Mouse (Mus musculus): ENCODE results near the gene Klhl2. TPM values are rescaled to one million over a fixed set of nuclear protein-coding genes. Genes with fewer than 3 reads are reported as not detected.

Gene Klhl2
- total and polyA plus RNA-seq, 3 experiments, result 9.3 to 11.5 (median 10.8) TPM

GRCm38 (mm10) chr8:64820940-64821339, 28.9 kb downstream of the Klhl2 start:
- dilution Hi-C loops (cut with MboI; ENCODE audit: extremely low pct_ligation_motif_present, extremely low pct_unique_long_range_greater_than_20kb, low sequenced_read_pairs) (no loop called here), in situ Hi-C loops (cut with MboI; ENCODE audit: low pct_ligation_motif_present, low pct_unique_long_range_greater_than_20kb, low sequenced_read_pairs) (no loop called here)
- Histone ChIP-seq H3K4me2 (ENCODE audit: insufficient read depth, low read depth, poor library complexity, severe bottlenecking) (no peak overlapping the region), H3K36me3 (replicated peaks in 1 of 2; ENCODE audit: control insufficient read depth in 1 of 2, insufficient read depth in 1 of 2, low read length in 1 of 2) (peaks cover 3 to 67% of the 10 kb centered on the region in 2 experiments), H3K4me3 (replicated peaks in 1 of 3; ENCODE audit: low read depth in 2 of 3, low read length in 2 of 3, poor library complexity in 1 of 3) (no peak overlapping the region), H3K79me2 (replicated peaks; ENCODE audit: control insufficient read depth, extremely low read depth, insufficient read depth, poor library complexity, severe bottlenecking) (no peaks in the 10 kb centered on the region), H3K27me3 (replicated peaks) (no peaks in the 10 kb centered on the region), H3K9ac (ENCODE audit: insufficient read depth, low read depth) (no peak overlapping the region), H3K9me3 (replicated peaks; ENCODE audit: low read length) (no peaks in the 10 kb centered on the region), H3K27ac (ENCODE audit: insufficient read depth, low read depth) (no peak overlapping the region), H3K4me1 (ENCODE audit: control insufficient read depth in 1 of 2, insufficient read depth in 2 of 2) (no peaks in the 10 kb centered on the region)
- TF ChIP-seq CTCF (conservative IDR thresholded peaks at IDR 0.05 in 1 of 2, IDR thresholded peaks at IDR 0.05 in 1 of 2; ENCODE audit: low read depth in 2 of 2, low read length in 2 of 2) (no peak), RAD21 (IDR thresholded peaks at IDR 0.05; ENCODE audit: low read depth, low read length) (no peak), RCOR1 (conservative IDR thresholded peaks at IDR 0.05; ENCODE audit: low read depth, low read length) (no peak), POLR2AphosphoS2 (IDR thresholded peaks at IDR 0.05; ENCODE audit: low read depth, low read length) (no peak), JUN (IDR thresholded peaks at IDR 0.05; ENCODE audit: insufficient read depth, low read depth, low read length) (no peak), NRF1 (IDR thresholded peaks at IDR 0.05; ENCODE audit: low read depth, low read length) (no peak), MAX (IDR thresholded peaks at IDR 0.05; ENCODE audit: low read length) (no peak), MYC (IDR thresholded peaks at IDR 0.05; ENCODE audit: low read depth, low read length) (no peak), KAT2A (IDR thresholded peaks at IDR 0.05; ENCODE audit: insufficient replicate concordance, low read length) (no peak), ZC3H11A (IDR thresholded peaks at IDR 0.05; ENCODE audit: low read depth, low read length) (no peak), HCFC1 (IDR thresholded peaks at IDR 0.05; ENCODE audit: low read depth, low read length) (no peak), ZMIZ1 (IDR thresholded peaks at IDR 0.05; ENCODE audit: low read depth, low read length) (no peak), MXI1 (IDR thresholded peaks at IDR 0.05; ENCODE audit: low read depth, low read length) (no peak)
- DNase-seq (ENCODE audit: extremely low read depth), result no peak

- no peak for TF ChIP-seq ZNF384 (IDR thresholded peaks at IDR 0.05; ENCODE audit: low read depth, low read length)
- TF ChIP-seq CTCF (conservative IDR thresholded peaks at IDR 0.05 in 1 of 2, IDR thresholded peaks at IDR 0.05 in 1 of 2; ENCODE audit: low read depth in 2 of 2, low read length in 2 of 2), result no peak
- TF ChIP-seq CHD2 (IDR thresholded peaks at IDR 0.05; ENCODE audit: low read length), result no peak
- TF ChIP-seq POLR2A (IDR thresholded peaks at IDR 0.05; ENCODE audit: low read depth, low read length), result no peak
- TF ChIP-seq ETS1 (conservative IDR thresholded peaks at IDR 0.05; ENCODE audit: low read depth, low read length), result no peak
- no peak for TF ChIP-seq MAFK (IDR thresholded peaks at IDR 0.05; ENCODE audit: insufficient replicate concordance, low read length)
- TF ChIP-seq TCF12 (IDR thresholded peaks at IDR 0.05; ENCODE audit: low read depth, low read length), result no peak
- peaks cover 5% of the 10 kb centered on the region for H3K9me3 ChIP-seq (replicated peaks; ENCODE audit: low read length)
- in situ Hi-C loops (cut with MboI; ENCODE audit: low pct_ligation_motif_present, low pct_unique_long_range_greater_than_20kb, low sequenced_read_pairs) (no loop called here), dilution Hi-C loops (cut with MboI; ENCODE audit: extremely low pct_ligation_motif_present, extremely low pct_unique_long_range_greater_than_20kb, low sequenced_read_pairs) (no loop called here)
- DNase-seq (ENCODE audit: extremely low read depth), result no peak
- H3K79me2 ChIP-seq (replicated peaks; ENCODE audit: control insufficient read depth, extremely low read depth, insufficient read depth, poor library complexity, severe bottlenecking), result no peaks in the 10 kb centered on the region
- no peak overlapping the region for H3K4me2 ChIP-seq (ENCODE audit: insufficient read depth, low read depth, poor library complexity, severe bottlenecking)
- no peaks in the 10 kb centered on the region for H3K4me1 ChIP-seq (ENCODE audit: control insufficient read depth in 1 of 2, insufficient read depth in 2 of 2)
- H3K9ac ChIP-seq (ENCODE audit: insufficient read depth, low read depth), result no peak overlapping the region
- no peak overlapping the region for H3K27ac ChIP-seq (ENCODE audit: insufficient read depth, low read depth)
- no peak overlapping the region for H3K4me3 ChIP-seq (replicated peaks in 1 of 3; ENCODE audit: low read depth in 2 of 3, low read length in 2 of 3, poor library complexity in 1 of 3)
- H3K27me3 ChIP-seq (replicated peaks), result no peaks in the 10 kb centered on the region
- peaks cover 10 to 56% of the 10 kb centered on the region in 2 experiments for H3K36me3 ChIP-seq (replicated peaks in 1 of 2; ENCODE audit: control insufficient read depth in 1 of 2, insufficient read depth in 1 of 2, low read length in 1 of 2)
These were observed 38.0 kb downstream of the Klhl2 start for GRCm38 (mm10) chr8:64811790-64812189.

Data from CH12.LX (cell line).